Mouse (Mus musculus) CD8-positive naive resting alpha-beta T cell, adult 2 months (primary cell): ENCODE measurements around the gene Gsdma2.
"Not testable (repeated sequence)": the region's sequence is repeated elsewhere in the genome, so short reads cannot be mapped to it uniquely, and the experiment has no call there.

Source experiments
- DNase-seq, 2 experiments: peaks; one replicate each; pipeline ENCODE4 v3.0.0; 2022; ENCODE audit warnings: low read depth in 2 of 2, low spot score in 2 of 2

Gsdma2 gene

GRCm38 (mm10) chr11:98664091-98664490 is 17.5 kb downstream of the Gsdma2 start, which contains the start of gene Gsdma:
Gene Gsdma (plus strand): TSS chr11:98664351.
- DNase-seq: no peak

- no peak for DNase-seq
Observed at GRCm38 (mm10) chr11:98668984-98669383, 22.4 kb downstream of the Gsdma2 start.

GRCm38 (mm10) chr11:98671284-98671815 is 24.8 kb downstream of the Gsdma2 start:
- no peak for DNase-seq

- no peak for DNase-seq
Observed at GRCm38 (mm10) chr11:98671857-98672256, 25.3 kb downstream of the Gsdma2 start.

GRCm38 (mm10) chr11:98672482-98672881 is 25.9 kb downstream of the Gsdma2 start:
- DNase-seq: no peak

GRCm38 (mm10) chr11:98673136-98673535 is 26.6 kb downstream of the Gsdma2 start:
- peak; percentile 55 to 70 for DNase-seq

- no peak for DNase-seq
Observed at GRCm38 (mm10) chr11:98675829-98676363, 29.3 kb downstream of the Gsdma2 start.

GRCm38 (mm10) chr11:98680023-98680422 is 33.5 kb downstream of the Gsdma2 start:
- DNase-seq: no peak

- not testable (repeated sequence) for DNase-seq
Observed at GRCm38 (mm10) chr11:98680595-98680994, 34.0 kb downstream of the Gsdma2 start.

GRCm38 (mm10) chr11:98681186-98681585 is 34.6 kb downstream of the Gsdma2 start:
- DNase-seq: no peak

- peak; percentile 94 to 99 for DNase-seq
Observed at GRCm38 (mm10) chr11:98681786-98682745, 35.5 kb downstream of the Gsdma2 start, which contains the start of gene Psmd3. Gene Psmd3 (plus strand): TSS chr11:98682554.

GRCm38 (mm10) chr11:98682811-98683210 is 36.3 kb downstream of the Gsdma2 start:
- no peak for DNase-seq

GRCm38 (mm10) chr11:98685642-98686041 is 39.1 kb downstream of the Gsdma2 start:
- no peak for DNase-seq

- DNase-seq: no peak
Observed at GRCm38 (mm10) chr11:98686976-98687375, 40.4 kb downstream of the Gsdma2 start.

- no peak for DNase-seq
Observed at GRCm38 (mm10) chr11:98688009-98688408, 41.5 kb downstream of the Gsdma2 start.

- DNase-seq: no peak
Observed at GRCm38 (mm10) chr11:98693201-98693600, 46.6 kb downstream of the Gsdma2 start.

GRCm38 (mm10) chr11:98693746-98694145 is 47.2 kb downstream of the Gsdma2 start:
- no peak for DNase-seq

GRCm38 (mm10) chr11:98694301-98694700 is 47.7 kb downstream of the Gsdma2 start:
- no peak for DNase-seq

- no peak for DNase-seq
Observed at GRCm38 (mm10) chr11:98695408-98695807, 48.8 kb downstream of the Gsdma2 start.

GRCm38 (mm10) chr11:98696454-98697216 is 50.1 kb downstream of the Gsdma2 start:
- DNase-seq: no peak

- no peak for DNase-seq
Observed at GRCm38 (mm10) chr11:98697225-98697624, 50.7 kb downstream of the Gsdma2 start.
